Mouse (Mus musculus) cerebellum, adult (tissue): ENCODE data around the gene Camta2.

Experiments
- ATAC-seq: cut with Nextera tagmentation; 2 replicates; pipeline ENCODE4 v1.9.2; 2017; ENCODE audit warnings: mild to moderate bottlenecking, moderate library complexity, mixed read lengths; ENCODE audit not compliant: insufficient number of reproducible peaks, low FRiP score, low TSS enrichment

Camta2 gene

DNA sequence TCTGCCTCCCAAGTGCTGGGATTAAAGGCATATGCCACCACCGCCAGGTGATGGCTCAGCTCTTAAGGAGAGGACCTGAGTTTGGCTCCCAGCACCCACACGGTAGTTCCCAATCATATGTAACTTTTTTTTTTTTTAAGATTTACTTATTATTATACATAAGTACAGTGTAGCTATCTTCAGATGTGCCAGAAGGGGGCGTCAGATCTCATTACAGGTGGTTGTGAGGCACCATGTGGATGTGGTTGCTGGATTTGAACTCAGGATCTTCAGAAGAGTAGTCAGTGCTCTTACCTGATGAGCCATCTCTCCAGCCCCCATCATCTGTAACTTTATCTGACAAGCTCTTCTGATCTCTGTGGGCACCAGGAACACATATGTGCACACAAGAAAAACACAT is 9.5 kb upstream of the Camta2 start:
- ATAC-seq: no peak

DNA sequence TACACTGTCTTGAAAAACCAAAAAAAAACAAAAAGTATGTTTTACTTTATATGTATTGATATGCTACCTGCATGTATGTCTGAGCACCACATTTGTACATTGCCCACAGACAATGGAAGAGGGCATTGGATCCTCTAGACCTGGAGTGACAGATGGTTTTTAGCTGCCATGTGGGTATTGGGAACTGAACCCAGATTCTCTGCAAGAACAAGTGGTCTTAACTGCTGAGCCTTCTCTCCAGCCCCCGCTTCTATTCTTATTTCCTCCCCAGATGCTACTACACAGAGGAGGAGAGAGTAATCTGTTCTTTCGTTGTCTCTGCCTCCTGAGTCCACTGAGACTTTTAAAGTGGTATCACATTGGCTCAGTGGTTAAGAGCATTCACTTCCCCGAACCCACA is 5.6 kb upstream of the Camta2 start:
- ATAC-seq: no peak

DNA sequence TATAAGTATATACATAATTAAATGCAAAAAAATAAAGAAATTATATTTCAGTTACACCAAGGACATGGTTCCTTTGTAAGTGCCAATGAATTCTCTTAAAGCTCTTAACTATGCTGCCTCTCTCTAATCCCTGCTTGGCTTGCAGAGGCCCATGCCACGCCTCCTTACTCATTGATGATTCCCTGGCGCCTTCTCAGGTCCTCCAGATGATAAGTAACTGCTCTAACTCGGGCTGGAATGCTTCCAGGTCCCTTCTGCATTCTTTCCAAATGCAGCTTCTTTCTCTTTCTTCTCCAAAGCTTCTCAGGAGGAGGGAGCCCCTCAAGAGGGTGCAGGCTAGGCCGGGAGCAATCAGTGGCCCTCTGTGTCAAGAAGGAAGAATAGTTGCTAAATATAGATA is 1.7 kb upstream of the Camta2 start:
- no peak for ATAC-seq

DNA sequence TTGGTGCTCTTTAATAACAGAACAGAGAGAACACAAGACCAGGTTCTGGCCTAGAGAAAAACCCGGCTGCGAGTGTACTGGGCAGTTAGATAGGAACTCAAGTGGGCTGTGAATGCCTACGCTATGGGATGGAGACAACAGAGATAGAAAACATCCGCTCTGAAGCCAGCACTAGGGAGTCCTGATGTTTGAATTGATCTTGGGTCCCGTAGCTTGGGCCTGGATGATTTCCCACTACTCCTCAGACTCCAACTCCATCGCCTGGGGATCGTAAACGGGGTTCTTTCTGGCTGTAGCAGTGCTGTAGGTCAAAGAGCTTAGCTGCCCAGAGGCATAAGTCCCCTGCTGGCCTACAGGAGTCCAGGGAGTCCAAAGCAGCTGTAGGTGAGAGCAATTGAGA is 467 bp upstream of the Camta2 start:
- no peak for ATAC-seq

DNA sequence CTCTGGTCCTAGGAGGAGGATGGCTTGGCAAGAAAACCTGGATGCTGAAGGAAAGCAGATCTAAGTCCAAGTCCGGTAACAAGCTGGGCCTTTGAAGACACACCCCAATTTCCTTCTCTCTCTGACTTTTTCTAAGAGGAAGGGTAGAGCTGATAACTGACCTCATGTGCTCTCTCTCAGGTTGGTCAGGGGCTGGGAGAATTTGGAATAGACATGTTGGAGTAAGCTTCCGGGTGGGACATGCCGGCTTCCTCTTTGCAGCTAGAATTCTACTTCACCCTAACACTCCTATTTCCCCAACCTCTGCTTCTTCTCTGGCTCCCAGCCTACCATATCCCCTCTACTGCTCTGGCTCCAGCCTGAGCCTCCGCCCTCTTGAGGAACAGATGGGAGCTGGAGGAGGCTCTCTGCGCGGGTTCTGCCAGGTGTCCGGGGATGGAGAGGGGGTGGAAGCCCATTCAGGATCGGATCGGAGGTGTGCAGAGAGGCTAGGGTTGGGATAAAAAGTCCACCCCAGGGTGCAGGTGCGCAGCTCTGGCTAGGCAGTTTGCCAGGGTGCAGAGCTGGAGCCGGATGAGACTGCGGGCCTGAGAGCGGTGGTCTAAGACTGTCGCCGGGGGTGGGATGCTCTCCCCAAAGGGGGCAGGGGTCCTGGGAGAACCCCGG is 871 bp downstream of the Camta2 start:
- ATAC-seq: peak; percentile 45; the same call in 1 of the 2 replicates

DNA sequence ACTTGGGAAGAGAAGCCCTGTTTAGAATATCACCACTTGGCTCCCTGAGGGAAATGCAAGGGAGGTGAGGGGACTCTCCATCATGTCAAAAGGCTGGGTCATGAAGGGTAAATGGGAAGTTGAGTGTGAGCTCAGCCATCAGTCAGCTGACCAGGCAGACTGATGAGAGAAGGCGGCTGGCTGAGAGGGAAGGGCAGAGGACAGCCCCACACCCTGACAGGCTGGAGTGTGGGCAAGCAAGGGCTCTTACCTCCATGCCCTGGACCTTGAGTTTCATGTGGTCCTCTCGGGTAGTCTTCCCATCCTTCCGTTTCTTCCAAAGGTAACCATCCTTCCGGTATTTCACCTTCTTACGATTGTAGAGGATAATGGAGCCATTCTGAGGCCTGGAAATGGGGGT is 4.3 kb downstream of the Camta2 start:
- no peak for ATAC-seq

DNA sequence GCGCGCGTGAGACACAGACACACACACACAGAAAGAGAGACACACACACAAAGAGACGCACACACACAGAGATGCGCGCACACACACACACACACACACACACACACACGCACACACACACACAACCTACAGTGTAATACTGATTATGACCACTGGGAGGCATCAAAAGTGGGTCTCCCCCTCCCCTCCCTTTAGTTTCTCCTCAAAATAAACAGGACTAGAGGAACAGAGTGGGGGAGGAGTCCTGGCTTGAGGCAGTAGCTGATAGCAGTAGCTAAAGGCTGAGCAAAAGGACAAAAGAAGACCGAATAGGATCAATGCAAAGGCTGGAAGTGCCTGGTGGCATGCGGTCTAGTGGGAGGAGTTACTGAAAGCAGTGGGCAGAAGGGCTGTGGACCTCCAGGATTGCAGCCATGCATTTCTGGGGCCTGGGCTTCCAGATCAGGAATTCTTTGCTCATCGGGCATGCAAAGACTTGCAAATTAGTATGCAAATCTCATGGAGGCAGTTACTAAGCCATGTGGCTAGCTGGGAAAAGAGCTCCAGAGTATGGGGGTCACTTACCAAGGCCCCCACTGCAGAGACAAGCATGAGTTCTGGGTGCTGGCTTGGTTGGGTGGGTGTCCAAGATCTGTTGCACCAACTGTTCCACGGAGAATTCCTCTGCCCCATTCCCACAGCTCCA is 5.9 kb downstream of the Camta2 start:
- no peak for ATAC-seq

DNA sequence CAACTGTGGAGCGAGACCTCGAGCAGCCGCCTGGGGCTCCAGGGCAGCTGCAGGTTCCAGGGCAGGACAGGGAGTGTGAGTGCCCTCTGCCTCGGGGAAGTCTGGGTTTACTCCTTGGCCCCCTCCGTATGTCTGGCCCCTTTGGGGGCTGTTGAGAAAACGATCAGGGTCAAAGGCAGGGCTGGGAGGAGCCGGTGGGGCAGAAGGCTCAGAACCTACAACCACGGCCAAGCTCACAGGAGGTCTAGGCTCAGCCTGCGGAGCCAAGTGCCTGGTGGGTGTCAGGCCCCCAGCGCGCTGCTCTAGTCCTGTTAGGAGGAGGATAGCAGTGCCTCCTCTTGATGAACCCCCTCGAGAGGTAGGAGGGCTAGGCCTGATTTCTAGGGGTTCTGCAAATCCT is 6.7 kb downstream of the Camta2 start:
- ATAC-seq: no peak

DNA sequence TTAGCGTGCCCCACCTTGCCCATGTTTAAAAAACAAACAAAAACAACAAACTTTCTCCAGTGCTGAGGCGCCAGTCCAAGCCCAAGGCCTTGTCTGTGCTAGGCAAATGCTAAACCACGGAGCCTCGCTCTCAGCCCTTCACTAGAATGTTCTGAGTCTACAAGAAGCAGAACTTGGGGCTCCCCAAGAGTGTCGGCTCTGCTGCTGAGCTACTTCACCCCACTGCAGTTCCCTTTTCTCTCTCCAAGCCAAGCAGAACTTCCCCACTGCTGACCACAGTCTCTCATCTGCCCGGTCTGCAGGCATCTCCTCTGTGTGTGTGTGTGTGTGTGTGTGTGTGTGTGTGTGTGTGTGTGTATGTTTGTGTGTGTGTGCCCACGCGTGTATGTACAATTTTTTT is 8.0 kb downstream of the Camta2 start:
- no peak for ATAC-seq

DNA sequence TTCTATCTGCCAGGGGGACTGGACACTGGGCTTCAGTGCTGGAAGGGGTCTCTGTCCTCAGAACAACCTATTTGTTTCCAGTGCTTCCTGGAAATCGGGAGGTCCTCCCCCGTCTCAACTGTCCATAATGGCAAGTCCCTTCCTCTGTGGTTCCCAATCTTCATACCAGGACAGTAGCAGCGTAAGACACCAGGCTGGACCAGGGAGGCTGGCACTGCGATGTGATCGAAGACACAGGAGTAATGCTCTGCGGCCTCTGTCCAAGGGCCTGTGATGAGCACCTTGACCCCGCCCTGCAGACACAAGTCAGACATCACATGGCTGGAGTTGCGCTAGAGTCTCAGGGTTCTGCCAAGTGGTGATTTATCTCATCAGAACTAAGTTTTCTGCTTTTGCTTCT is 8.5 kb downstream of the Camta2 start:
- no peak for ATAC-seq

DNA sequence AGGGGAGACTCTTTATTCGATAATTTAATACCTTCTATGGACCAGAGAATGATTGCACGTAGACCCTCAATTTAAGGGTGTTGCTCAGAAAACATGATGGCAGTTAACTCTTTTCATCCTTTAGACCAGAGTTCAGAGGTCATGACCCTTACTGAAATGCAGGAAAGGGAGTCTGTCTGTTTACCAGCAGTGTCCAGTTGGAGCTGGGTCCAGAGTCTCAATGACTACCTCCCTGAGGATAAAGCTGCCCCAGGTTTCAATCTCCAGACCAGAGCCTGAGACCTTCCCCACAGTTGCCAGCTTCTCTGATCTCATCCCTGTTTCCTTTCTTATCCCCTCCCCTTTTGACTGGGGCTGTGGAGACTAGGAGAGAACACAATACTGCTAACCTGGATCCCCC is 9.3 kb downstream of the Camta2 start:
- ATAC-seq: no peak

DNA sequence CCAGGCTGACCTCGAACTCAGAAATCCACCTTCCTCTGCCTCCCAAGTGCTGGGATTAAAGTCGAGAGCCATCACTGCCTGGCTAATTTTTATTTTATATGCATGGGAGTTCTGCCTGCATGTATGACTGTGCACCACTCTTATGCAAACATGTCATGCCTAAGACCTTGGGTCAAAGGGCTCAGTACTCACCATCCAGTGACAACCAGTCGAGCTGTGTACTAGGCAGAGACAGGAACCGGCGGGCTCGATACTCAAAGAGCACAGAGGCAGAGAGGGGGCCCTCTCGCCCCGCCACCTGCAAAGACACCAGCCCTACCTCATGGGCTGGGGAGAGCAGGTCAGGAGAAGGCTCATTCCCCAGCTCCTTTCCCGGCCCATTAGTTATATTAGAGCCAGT is 9.8 kb downstream of the Camta2 start:
- no peak for ATAC-seq

DNA sequence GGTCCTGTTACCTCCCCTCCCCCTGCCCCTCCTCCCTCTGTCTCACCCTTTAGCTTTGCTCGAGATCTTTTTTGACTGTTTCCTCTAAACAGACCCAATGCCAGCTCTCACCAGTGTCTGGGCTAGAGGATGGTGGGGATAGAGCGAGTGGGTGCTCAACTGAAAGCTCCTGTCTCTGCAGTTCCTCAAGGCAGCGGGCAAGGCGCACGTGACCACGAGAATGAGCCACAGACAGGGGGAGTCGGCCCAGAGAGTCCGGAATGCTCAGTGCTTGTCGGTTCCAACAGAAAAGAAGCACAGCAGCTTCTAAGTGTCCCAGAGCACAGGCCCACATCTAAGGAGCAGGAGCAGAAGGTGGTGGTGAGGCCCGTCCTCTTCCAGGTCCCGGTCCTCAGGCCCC is 13.4 kb downstream of the Camta2 start:
- ATAC-seq: no peak

DNA sequence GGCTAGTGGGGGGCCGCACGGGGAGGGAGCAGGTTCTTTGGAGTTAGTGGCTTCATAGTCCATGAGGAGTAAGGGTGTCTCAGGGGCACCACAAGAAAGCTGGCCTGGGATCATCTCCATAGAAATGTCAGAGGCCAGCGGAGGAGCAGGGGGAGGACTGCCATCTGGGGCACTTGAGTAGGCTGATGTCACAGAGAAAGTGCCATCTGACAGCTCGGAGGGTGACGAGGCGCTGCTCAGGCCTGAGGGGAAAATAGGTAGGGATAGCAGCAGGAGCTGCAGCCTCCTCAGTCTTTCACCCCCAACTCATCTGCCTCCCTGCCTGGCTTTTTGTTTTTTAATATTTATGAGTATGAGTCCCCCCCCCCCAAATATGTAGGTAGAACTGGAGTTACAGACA is 13.9 kb downstream of the Camta2 start:
- ATAC-seq: no peak

DNA sequence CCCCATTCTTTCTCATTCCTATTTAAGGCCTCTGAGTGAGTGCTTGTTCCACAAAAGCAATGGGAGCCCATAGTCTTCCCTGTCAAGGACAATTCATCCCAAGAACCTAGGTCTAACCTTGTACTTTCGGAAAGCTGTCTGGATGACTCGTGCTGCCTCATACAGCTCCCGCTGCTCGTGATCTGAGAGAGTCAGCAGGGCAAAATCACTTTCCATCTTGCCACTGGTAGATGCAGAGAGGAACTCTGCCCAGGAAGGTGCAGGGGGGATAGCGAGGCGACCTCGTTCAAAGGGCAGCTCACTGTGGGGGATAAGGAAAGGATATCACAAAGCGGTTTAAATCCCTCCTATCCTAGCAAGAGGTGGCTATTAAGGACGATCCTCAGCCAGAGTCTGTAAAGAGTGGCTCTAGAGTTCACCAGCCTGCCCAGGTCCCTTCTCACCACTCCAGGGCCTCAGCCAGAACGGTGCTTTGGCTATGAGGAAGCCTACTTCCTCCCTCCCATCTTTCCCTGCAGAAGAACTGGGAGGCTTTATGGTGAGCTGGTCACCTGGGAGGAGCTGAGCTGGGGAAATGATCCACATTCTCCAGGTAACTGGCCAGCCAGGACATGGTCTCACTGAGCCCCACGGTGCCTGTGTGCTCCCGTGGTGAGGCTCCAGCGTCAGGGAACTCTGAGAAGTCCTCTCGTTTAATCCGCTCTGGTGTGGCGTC is 16.4 kb downstream of the Camta2 start:
- no peak for ATAC-seq

DNA sequence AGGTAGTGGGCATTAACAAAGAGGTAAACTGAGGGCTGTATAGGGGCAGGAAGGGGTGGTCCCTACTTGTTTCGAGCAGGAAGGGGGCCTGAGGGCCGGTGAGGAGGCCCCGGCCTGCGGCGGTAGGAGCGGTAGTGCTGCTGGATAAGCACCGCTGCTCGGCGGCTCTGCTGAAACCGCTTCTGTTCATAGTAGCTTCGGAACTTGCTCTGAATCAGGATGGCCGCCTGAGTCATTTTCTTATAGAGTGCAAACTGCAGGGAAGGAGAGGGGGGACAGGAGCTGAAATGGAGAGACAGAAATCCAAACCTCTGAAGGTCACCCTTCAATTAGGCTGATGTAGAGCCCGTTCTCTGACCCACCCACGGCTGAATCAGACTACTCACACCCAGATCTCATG is 17.4 kb downstream of the Camta2 start:
- ATAC-seq: no peak

DNA sequence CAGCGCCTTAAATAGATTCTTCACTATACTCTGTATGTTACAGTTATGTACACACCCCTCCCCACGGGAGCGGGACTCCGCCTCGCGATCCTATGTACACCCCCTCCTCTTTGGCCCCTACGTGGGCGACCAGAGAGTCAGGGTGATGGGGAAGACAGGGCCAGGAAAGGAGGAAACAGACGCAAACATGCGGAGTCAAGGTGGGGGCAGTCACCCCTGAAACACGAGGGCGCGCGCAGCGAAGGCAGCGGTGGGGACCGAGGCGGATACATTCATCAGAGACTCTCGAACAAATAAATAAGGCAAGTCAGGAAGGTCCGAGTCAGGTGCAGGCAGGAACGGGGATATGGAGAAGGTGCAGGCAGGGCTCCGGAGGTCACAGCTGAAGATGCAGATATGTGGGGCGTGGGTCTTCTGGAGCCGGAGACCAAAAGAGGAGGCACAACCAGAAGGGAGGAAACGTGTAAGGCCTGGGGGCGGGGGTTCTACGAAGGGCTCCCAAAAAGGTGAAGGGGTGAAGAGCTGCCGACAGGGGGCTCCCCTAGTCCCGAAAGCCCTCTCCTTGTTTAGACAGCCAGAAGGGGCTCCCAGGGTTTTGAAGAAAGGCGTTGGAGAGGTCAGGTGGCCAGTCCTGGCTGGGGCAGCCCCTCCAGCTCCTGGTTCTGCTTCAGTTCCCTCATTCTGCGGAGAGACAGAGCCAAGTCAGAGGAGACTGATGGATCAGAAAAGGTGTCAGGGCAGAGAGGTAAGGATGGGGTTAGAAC is 18.1 kb downstream of the Camta2 start:
- no peak for ATAC-seq

DNA sequence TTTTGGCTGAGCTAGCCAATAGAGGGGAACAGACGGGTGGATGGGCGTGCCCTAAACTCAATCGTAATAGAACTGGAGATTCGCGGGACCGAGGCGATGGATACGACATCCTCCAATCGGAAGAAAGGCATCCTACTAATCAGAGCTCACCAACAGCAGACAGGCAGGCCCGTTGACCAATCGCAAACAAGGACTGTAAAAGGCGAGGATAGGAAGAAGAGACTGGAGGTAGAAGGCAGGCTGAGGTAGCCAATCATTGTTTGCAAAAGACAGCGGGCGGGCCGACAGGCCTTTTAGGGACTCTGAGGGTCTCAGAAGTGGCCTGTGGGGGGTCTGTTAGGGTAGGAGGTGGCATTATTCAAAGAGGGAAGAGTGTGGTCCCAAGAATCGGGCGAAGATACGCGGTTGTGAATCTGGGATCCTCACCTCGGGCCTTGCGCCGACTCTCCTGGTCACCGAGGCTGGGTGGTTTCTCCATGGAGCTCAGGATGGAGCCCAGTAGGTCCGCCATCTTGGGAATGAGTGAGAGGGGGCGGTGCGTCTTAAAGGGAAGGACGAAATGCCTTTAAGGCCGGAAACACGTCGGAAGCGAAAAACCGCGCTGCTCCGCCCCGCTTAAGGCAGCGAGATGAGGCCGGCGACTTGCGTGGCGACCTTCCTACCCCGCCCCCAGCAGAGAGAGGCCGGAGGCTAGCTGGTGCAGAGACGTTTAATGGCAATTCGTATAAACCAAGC is 19.0 kb downstream of the Camta2 start, which contains the start of gene Spag7:
Gene Spag7, minus strand, starts transcription at position 646 of the 735 bp plus-strand sequence.
- peak; percentile 95 for ATAC-seq

DNA sequence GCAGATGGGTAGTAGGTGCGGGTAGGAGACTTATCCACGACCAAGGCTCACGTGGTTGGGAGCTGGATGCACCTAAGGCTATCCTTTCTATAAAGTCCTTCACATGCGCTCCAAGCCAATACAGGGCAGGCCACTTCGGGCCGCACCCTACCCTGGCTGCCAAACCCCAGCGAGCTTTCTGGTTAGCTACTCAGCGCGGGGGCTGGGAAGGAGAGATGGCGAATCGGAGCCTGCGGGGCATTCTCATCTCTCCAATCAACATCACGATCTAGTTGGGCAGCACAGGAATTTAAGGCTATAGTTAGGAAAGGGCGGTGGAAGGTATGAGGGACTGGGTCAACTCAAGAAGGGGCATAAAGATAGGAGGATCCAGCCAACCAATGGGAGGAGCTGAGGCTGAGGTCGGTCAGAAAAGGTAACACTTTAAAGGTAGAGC is 19.6 kb downstream of the Camta2 start:
- no peak; the same call in 1 of the 2 replicates for ATAC-seq
